Mouse (Mus musculus): ENCODE measurements around the gene Bbs4. TPM values are rescaled to one million over a fixed set of nuclear protein-coding genes. Genes with fewer than 3 reads are reported as not detected.

Bbs4 gene
- total and polyA plus RNA-seq, 3 experiments, result 4.0 to 5.6 TPM; not detected in 1

- TF ChIP-seq MEF2A (IDR thresholded peaks at IDR 0.05; ENCODE audit: extremely low read depth, insufficient replicate concordance, low read depth, low read length, poor library complexity, severe bottlenecking) (no peak), POLR2AphosphoS2 (IDR thresholded peaks at IDR 0.05; ENCODE audit: low read length) (no peak), MYB (IDR thresholded peaks at IDR 0.05; ENCODE audit: low read depth, low read length) (no peak), NRF1 (IDR thresholded peaks at IDR 0.05; ENCODE audit: insufficient read depth, low read depth, low read length, poor library complexity, severe bottlenecking) (no peak), ZNF384 (IDR thresholded peaks at IDR 0.05; ENCODE audit: low read depth, low read length) (peak; percentile 38; the same call in 1 of the 2 replicates), MAFK (IDR thresholded peaks at IDR 0.05; ENCODE audit: borderline replicate concordance, low read depth, low read length) (no peak; the same call in 1 of the 2 replicates), CHD2 (IDR thresholded peaks at IDR 0.05; ENCODE audit: low read length) (no peak), ETS1 (IDR thresholded peaks at IDR 0.05; ENCODE audit: low read depth, low read length) (peak; percentile 79), GABPA (IDR thresholded peaks at IDR 0.05; ENCODE audit: low read depth, low read length) (no peak), ZKSCAN1 (IDR thresholded peaks at IDR 0.05; ENCODE audit: low read depth, low read length) (no peak), USF2 (IDR thresholded peaks at IDR 0.05; ENCODE audit: borderline replicate concordance in 1 of 2, insufficient read depth in 1 of 2, low read depth in 1 of 2, low read length in 2 of 2) (no peak), NELFE (IDR thresholded peaks at IDR 0.05; ENCODE audit: low read depth, low read length) (no peak), USF1 (IDR thresholded peaks at IDR 0.05; ENCODE audit: low read depth, low read length) (no peak), TBP (IDR thresholded peaks at IDR 0.05; ENCODE audit: low read depth, low read length) (no peak)
Measured at GRCm38 (mm10) chr9:59388311-59388710, 35.0 kb upstream of the Bbs4 start (continued).

- TF ChIP-seq BHLHE40 (IDR thresholded peaks at IDR 0.05; ENCODE audit: borderline replicate concordance, low read depth, low read length) (no peak), SIN3A (IDR thresholded peaks at IDR 0.05; ENCODE audit: low read length) (0 out of 2 replicates have a peak, but pooled peaks have one; percentile 18), POLR2AphosphoS2 (IDR thresholded peaks at IDR 0.05; ENCODE audit: low read length) (peak; percentile 44; the same call in 1 of the 2 replicates)
- no peak overlapping the region for H3K4me3 ChIP-seq (ENCODE audit: control insufficient read depth in 1 of 2, insufficient read depth in 1 of 2, low read depth in 2 of 2, low read length in 2 of 2)
- no peaks in the 10 kb centered on the region for H3K27me3 ChIP-seq (ENCODE audit: control insufficient read depth in 1 of 2, insufficient read depth in 2 of 2, low read length in 2 of 2)
- no peak overlapping the region for H3K9ac ChIP-seq (ENCODE audit: control insufficient read depth, low read depth, low read length, poor library complexity, severe bottlenecking)
- H3K9me3 ChIP-seq (replicated peaks; ENCODE audit: insufficient read depth, low read length), result no peaks in the 10 kb centered on the region
- no peak for DNase-seq (ENCODE audit: low read depth, low spot score)
- H3K36me3 ChIP-seq (ENCODE audit: control insufficient read depth in 1 of 2, insufficient read depth in 2 of 2, low read length in 2 of 2), result peaks cover under 1 to 24% of the 10 kb centered on the region in 2 experiments
- no peak overlapping the region for H3K27ac ChIP-seq (ENCODE audit: control insufficient read depth, low read depth, low read length)
- peaks cover 9 to 14% of the 10 kb centered on the region in 2 experiments for H3K4me1 ChIP-seq (ENCODE audit: control insufficient read depth in 1 of 2, insufficient read depth in 2 of 2, low read length in 2 of 2)
- H3K79me2 ChIP-seq (ENCODE audit: control insufficient read depth, insufficient read depth, low read length, poor library complexity), result no peaks in the 10 kb centered on the region
Measured at GRCm38 (mm10) chr9:59387461-59387860, 34.2 kb upstream of the Bbs4 start.

DNA sequence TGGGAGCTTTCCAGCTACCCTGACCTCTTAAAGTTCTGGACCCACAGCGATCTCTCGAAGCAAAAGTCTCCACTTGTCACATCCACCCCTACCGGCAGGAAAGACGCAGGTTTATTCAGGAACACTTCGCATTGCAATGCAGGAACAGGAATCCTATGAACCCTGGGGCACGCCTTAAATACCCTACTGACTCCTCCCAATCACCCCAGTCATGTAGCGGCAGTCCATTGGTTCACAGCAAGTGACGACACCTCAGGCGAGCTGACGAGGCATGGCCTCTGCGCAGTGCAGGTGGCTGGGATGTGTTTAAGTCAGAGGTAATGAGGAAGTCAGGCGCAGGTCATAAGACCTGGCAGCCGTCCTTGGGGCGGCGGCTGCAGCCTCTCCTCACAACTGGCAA lies 22.3 kb upstream of the Bbs4 start:
- Histone ChIP-seq H3K9me3 (replicated peaks; ENCODE audit: insufficient read depth, low read length) (no peaks in the 10 kb centered on the region; the same call in 1 of the 2 replicates), H3K27me3 (ENCODE audit: control insufficient read depth in 1 of 2, insufficient read depth in 2 of 2, low read length in 2 of 2) (no peaks in the 10 kb centered on the region), H3K4me1 (ENCODE audit: control insufficient read depth in 1 of 2, insufficient read depth in 2 of 2, low read length in 2 of 2) (no peaks in the 10 kb centered on the region), H3K4me3 (ENCODE audit: control insufficient read depth in 1 of 2, insufficient read depth in 1 of 2, low read depth in 2 of 2, low read length in 2 of 2) (no peak overlapping the region), H3K9ac (ENCODE audit: control insufficient read depth, low read depth, low read length, poor library complexity, severe bottlenecking) (no peak overlapping the region), H3K79me2 (ENCODE audit: control insufficient read depth, insufficient read depth, low read length, poor library complexity) (no peaks in the 10 kb centered on the region), H3K27ac (ENCODE audit: control insufficient read depth, low read depth, low read length) (no peak overlapping the region), H3K36me3 (ENCODE audit: control insufficient read depth in 1 of 2, insufficient read depth in 2 of 2, low read length in 2 of 2) (no peaks in the 10 kb centered on the region)
- no peak for DNase-seq (ENCODE audit: low read depth, low spot score)
- TF ChIP-seq ZNF384 (IDR thresholded peaks at IDR 0.05; ENCODE audit: low read depth, low read length), result no peak
- TF ChIP-seq RAD21 (IDR thresholded peaks at IDR 0.05; ENCODE audit: low read depth, low read length), result no peak
- no peak for TF ChIP-seq BHLHE40 (IDR thresholded peaks at IDR 0.05; ENCODE audit: borderline replicate concordance, low read depth, low read length)
- no peak for TF ChIP-seq MYB (IDR thresholded peaks at IDR 0.05; ENCODE audit: low read depth, low read length)
- no peak for TF ChIP-seq MXI1 (IDR thresholded peaks at IDR 0.05; ENCODE audit: low read depth, low read length)
- no peak for TF ChIP-seq TCF12 (IDR thresholded peaks at IDR 0.05; ENCODE audit: low read depth, low read length)
- no peak for TF ChIP-seq ZKSCAN1 (IDR thresholded peaks at IDR 0.05; ENCODE audit: low read depth, low read length)
- TF ChIP-seq GABPA (IDR thresholded peaks at IDR 0.05; ENCODE audit: low read depth, low read length), result no peak
- no peak for TF ChIP-seq MEF2A (IDR thresholded peaks at IDR 0.05; ENCODE audit: extremely low read depth, insufficient replicate concordance, low read depth, low read length, poor library complexity, severe bottlenecking)
- no peak for TF ChIP-seq TBP (IDR thresholded peaks at IDR 0.05; ENCODE audit: low read depth, low read length)
- no peak for TF ChIP-seq ETS1 (IDR thresholded peaks at IDR 0.05; ENCODE audit: low read depth, low read length)
- no peak for TF ChIP-seq MAX (IDR thresholded peaks at IDR 0.05; ENCODE audit: low read length)
- no peak for TF ChIP-seq MYC (IDR thresholded peaks at IDR 0.05; ENCODE audit: low read depth, low read length)
